Mouse (Mus musculus) ES-E14 (cell line): ENCODE measurements around the gene Polr2a.

Source experiments
- ZC3H11A ChIP-seq: IDR thresholded peaks from 2 replicates; pipeline ENCODE4 v1.6.1; 2012; ENCODE audit warnings: low read depth, mild to moderate bottlenecking, inconsistent platforms, low read length, borderline replicate concordance
- ZNF384 ChIP-seq: IDR thresholded peaks from 2 replicates; pipeline ENCODE4 v1.6.1; 2012; ENCODE audit warnings: low read depth, low read length, inconsistent platforms

DNA sequence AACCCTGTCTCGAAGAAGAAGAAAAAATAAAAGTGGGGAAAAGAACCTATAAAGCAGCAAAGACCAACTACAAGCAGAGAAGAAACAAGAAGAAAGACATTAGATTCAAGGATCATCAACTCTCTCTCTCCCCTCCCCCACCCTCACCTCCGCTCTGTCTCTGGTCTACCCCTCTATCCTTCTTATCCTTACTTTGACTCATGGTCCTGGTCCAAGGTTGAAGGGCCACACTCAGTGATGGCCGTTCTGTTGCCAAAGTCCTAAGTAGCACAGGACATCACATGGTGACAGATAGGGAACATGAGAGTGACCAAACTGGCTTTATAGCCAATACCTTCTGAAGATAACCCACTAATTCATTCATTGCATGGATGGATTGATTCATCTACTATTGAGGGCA lies 61.0 kb downstream of the Polr2a start:
- TF ChIP-seq ZC3H11A: no peak
- no peak for TF ChIP-seq ZNF384
